Mouse (Mus musculus) liver, embryonic 12.5 days (tissue): ENCODE data around the gene Epb41. TPM values are rescaled to one million over a fixed set of nuclear protein-coding genes. Genes with fewer than 3 reads are reported as not detected.

Experiments used
- ATAC-seq: fragments of 200-750 bp; cut with Nextera tagmentation; 2 replicates; pipeline ENCODE4 v1.8.0; 2017; ENCODE audit warnings: moderate number of reproducible peaks, mild to moderate bottlenecking, moderate library complexity
- H3K27ac ChIP-seq: fragments of 300-500 bp; sonication (generic); 2 replicates; pipeline ENCODE4 v1.5.1; 2016; ENCODE audit warnings: mild to moderate bottlenecking
- H3K27me3 ChIP-seq: fragments of 300-500 bp; sonication (generic); replicated peaks from 2 replicates; pipeline ENCODE4 v1.6.1; 2016; ENCODE audit warnings: mild to moderate bottlenecking, moderate library complexity
- H3K36me3 ChIP-seq: fragments of 300-500 bp; sonication (generic); 2 replicates; pipeline ENCODE4 v1.6.1; 2016; ENCODE audit warnings: mild to moderate bottlenecking, moderate library complexity
- H3K4me1 ChIP-seq: fragments of 300-500 bp; sonication (generic); 2 replicates; pipeline ENCODE4 v1.6.1; 2016
- H3K4me2 ChIP-seq: fragments of 300-500 bp; sonication (generic); 2 replicates; pipeline ENCODE4 v1.6.1; 2016; ENCODE audit warnings: mild to moderate bottlenecking, moderate library complexity
- H3K4me3 ChIP-seq: fragments of 300-500 bp; sonication (generic); 2 replicates; pipeline ENCODE4 v1.5.1; 2016; ENCODE audit warnings: mild to moderate bottlenecking, moderate library complexity
- H3K9ac ChIP-seq: fragments of 300-500 bp; sonication (generic); 2 replicates; pipeline ENCODE4 v1.6.1; 2016; ENCODE audit warnings: mild to moderate bottlenecking, moderate library complexity
- H3K9me3 ChIP-seq: fragments of 300-500 bp; sonication (generic); replicated peaks from 2 replicates; pipeline ENCODE4 v1.6.1; 2016; ENCODE audit warnings: mild to moderate bottlenecking, moderate library complexity
- WGBS: fragments of 180-500 bp; shearing (Covaris S2); methylation state at CpG from one replicate; pipeline ENCODE4 v1.1.7; 2016; ENCODE audit not compliant: insufficient replicate concordance; 5-methylcytosine and 5-hydroxymethylcytosine counted together
- polyA plus RNA-seq: library from polyadenylated mRNA; unstranded; fragments of >200 nt; fragmentation: Nextera tagmentation; extraction: Ambion mirVana; gene quantifications from 2 replicates; pipeline ENCODE4 v1.2.1, GENCODE M21; 2016

Gene Epb41
- polyA plus RNA-seq, 1 experiment from 2014 or later = 177 TPM

- Histone ChIP-seq H3K27me3 (peaks cover 91% of the 10 kb centered on the region), H3K9me3 (no peaks in the 10 kb centered on the region), H3K36me3 (no peaks in the 10 kb centered on the region), H3K27ac (no peak overlapping the region), H3K4me2 (no peak overlapping the region), H3K9ac (no peak overlapping the region), H3K4me1 (peaks cover 38% of the 10 kb centered on the region), H3K4me3 (no peak overlapping the region)
- ATAC-seq = no peak
- WGBS = 12% methylated on average over 9 of the region's 9 CpGs
Measured at GRCm38 (mm10) chr4:131914046-131914643, 161.0 kb downstream of the Epb41 start.

GRCm38 (mm10) chr4:131913526-131913925 lies 161.6 kb downstream of the Epb41 start:
- no peak overlapping the region for H3K9ac ChIP-seq
- WGBS = 45% methylated on average over 10 of the region's 10 CpGs
- H3K4me3 ChIP-seq = no peak overlapping the region
- peaks cover 32% of the 10 kb centered on the region for H3K4me1 ChIP-seq
- H3K36me3 ChIP-seq = no peaks in the 10 kb centered on the region
- no peak overlapping the region for H3K4me2 ChIP-seq
- no peak overlapping the region for H3K27ac ChIP-seq
- H3K27me3 ChIP-seq = peaks cover 85% of the 10 kb centered on the region
- ATAC-seq = no peak
- no peaks in the 10 kb centered on the region for H3K9me3 ChIP-seq

GRCm38 (mm10) chr4:131911521-131911920 lies 163.6 kb downstream of the Epb41 start:
- 41% methylated on average over 3 of the region's 5 CpGs for WGBS
- Histone ChIP-seq H3K9ac (no peak overlapping the region), H3K4me1 (peaks cover 26% of the 10 kb centered on the region), H3K4me3 (no peak overlapping the region), H3K4me2 (0 out of 2 replicates have a peak overlapping the region, but pooled peaks have one; percentile 29), H3K9me3 (peaks cover 4% of the 10 kb centered on the region; the same call in 1 of the 2 replicates), H3K36me3 (no peaks in the 10 kb centered on the region), H3K27me3 (peaks cover 65% of the 10 kb centered on the region), H3K27ac (no peak overlapping the region)
- ATAC-seq = no peak

GRCm38 (mm10) chr4:131910237-131910994 lies 164.7 kb downstream of the Epb41 start:
- WGBS = 12% methylated on average over 18 of the region's 21 CpGs
- ATAC-seq = no peak
- H3K4me3 ChIP-seq = no peak overlapping the region

GRCm38 (mm10) chr4:131907912-131908311 lies 167.2 kb downstream of the Epb41 start:
- WGBS = 82% methylated on average over 3 of the region's 3 CpGs
- H3K9ac ChIP-seq = no peak overlapping the region
- peaks cover 16% of the 10 kb centered on the region; the same call in 1 of the 2 replicates for H3K4me1 ChIP-seq
- peaks cover 29% of the 10 kb centered on the region for H3K27me3 ChIP-seq
- no peak overlapping the region for H3K4me3 ChIP-seq
- peaks cover 30% of the 10 kb centered on the region for H3K36me3 ChIP-seq
- peaks cover 4% of the 10 kb centered on the region; the same call in 1 of the 2 replicates for H3K9me3 ChIP-seq
- no peak overlapping the region for H3K27ac ChIP-seq
- no peak for ATAC-seq
- H3K4me2 ChIP-seq = no peak overlapping the region

More at GRCm38 (mm10) chr4:131910237-131910994, 164.7 kb downstream of the Epb41 start:
- Histone ChIP-seq H3K27ac (no peak overlapping the region), H3K9ac (no peak overlapping the region), H3K4me2 (peak overlapping the region; percentile 29), H3K27me3 (peaks cover 54% of the 10 kb centered on the region), H3K9me3 (peaks cover 4% of the 10 kb centered on the region; the same call in 1 of the 2 replicates), H3K36me3 (peaks cover 9% of the 10 kb centered on the region; the same call in 1 of the 2 replicates), H3K4me1 (peaks cover 19% of the 10 kb centered on the region; the same call in 1 of the 2 replicates)

GRCm38 (mm10) chr4:131906423-131906822 lies 168.7 kb downstream of the Epb41 start:
- Histone ChIP-seq H3K9me3 (peaks cover 4% of the 10 kb centered on the region; the same call in 1 of the 2 replicates), H3K4me1 (peaks cover 16% of the 10 kb centered on the region; the same call in 1 of the 2 replicates), H3K27ac (no peak overlapping the region), H3K27me3 (peaks cover 14% of the 10 kb centered on the region), H3K36me3 (peaks cover 44% of the 10 kb centered on the region), H3K9ac (no peak overlapping the region), H3K4me3 (no peak overlapping the region), H3K4me2 (no peak overlapping the region)
- ATAC-seq = no peak
- WGBS = 77% methylated on average over 6 of the region's 6 CpGs

- no peaks in the 10 kb centered on the region for H3K4me1 ChIP-seq
- peaks cover 4% of the 10 kb centered on the region; the same call in 1 of the 2 replicates for H3K9me3 ChIP-seq
- no peak overlapping the region for H3K27ac ChIP-seq
- H3K27me3 ChIP-seq = no peaks in the 10 kb centered on the region
- ATAC-seq = no peak
- WGBS = 70% methylated on average over 8 of the region's 8 CpGs
- H3K9ac ChIP-seq = no peak overlapping the region
- peaks cover 63% of the 10 kb centered on the region for H3K36me3 ChIP-seq
- H3K4me3 ChIP-seq = no peak overlapping the region
- H3K4me2 ChIP-seq = no peak overlapping the region
Measured at GRCm38 (mm10) chr4:131904478-131904877, 170.6 kb downstream of the Epb41 start.

GRCm38 (mm10) chr4:131901090-131901489 lies 174.0 kb downstream of the Epb41 start:
- no peaks in the 10 kb centered on the region for H3K27me3 ChIP-seq
- H3K36me3 ChIP-seq = peaks cover 86% of the 10 kb centered on the region
- no peak overlapping the region for H3K9ac ChIP-seq
- no peak overlapping the region for H3K4me3 ChIP-seq
- no peaks in the 10 kb centered on the region for H3K4me1 ChIP-seq
- H3K9me3 ChIP-seq = no peaks in the 10 kb centered on the region
- ATAC-seq = no peak
- H3K4me2 ChIP-seq = no peak overlapping the region
- 89% methylated on average over 15 of the region's 15 CpGs for WGBS
- H3K27ac ChIP-seq = no peak overlapping the region

GRCm38 (mm10) chr4:131899180-131899554 lies 176.0 kb downstream of the Epb41 start:
- no peak for ATAC-seq
- Histone ChIP-seq H3K9ac (no peak overlapping the region), H3K27me3 (no peaks in the 10 kb centered on the region), H3K4me2 (no peak overlapping the region), H3K27ac (no peak overlapping the region), H3K36me3 (peaks cover 79% of the 10 kb centered on the region), H3K9me3 (no peaks in the 10 kb centered on the region), H3K4me1 (no peaks in the 10 kb centered on the region), H3K4me3 (no peak overlapping the region)
- 88% methylated on average over 6 of the region's 6 CpGs for WGBS

- no peaks in the 10 kb centered on the region for H3K9me3 ChIP-seq
- H3K36me3 ChIP-seq = peaks cover 79% of the 10 kb centered on the region
- no peak overlapping the region for H3K4me2 ChIP-seq
- no peak overlapping the region for H3K9ac ChIP-seq
- no peak overlapping the region for H3K27ac ChIP-seq
- no peak overlapping the region for H3K4me3 ChIP-seq
- H3K4me1 ChIP-seq = no peaks in the 10 kb centered on the region
- no peaks in the 10 kb centered on the region for H3K27me3 ChIP-seq
- ATAC-seq = no peak
- 89% methylated on average over 12 of the region's 12 CpGs for WGBS
Measured at GRCm38 (mm10) chr4:131898503-131899179, 176.5 kb downstream of the Epb41 start.

- 90% methylated on average over 8 of the region's 8 CpGs for WGBS
- Histone ChIP-seq H3K4me2 (no peak overlapping the region), H3K27me3 (no peaks in the 10 kb centered on the region), H3K4me1 (no peaks in the 10 kb centered on the region), H3K9ac (no peak overlapping the region), H3K4me3 (no peak overlapping the region), H3K36me3 (peaks cover 85% of the 10 kb centered on the region), H3K27ac (no peak overlapping the region), H3K9me3 (no peaks in the 10 kb centered on the region)
- no peak for ATAC-seq
Measured at GRCm38 (mm10) chr4:131897787-131898186, 177.3 kb downstream of the Epb41 start.

- ATAC-seq = no peak
- H3K4me2 ChIP-seq = no peak overlapping the region
- no peaks in the 10 kb centered on the region for H3K4me1 ChIP-seq
- no peaks in the 10 kb centered on the region for H3K27me3 ChIP-seq
- WGBS = 91% methylated on average over 5 of the region's 5 CpGs
- no peak overlapping the region for H3K4me3 ChIP-seq
- H3K27ac ChIP-seq = no peak overlapping the region
- no peak overlapping the region for H3K9ac ChIP-seq
- no peaks in the 10 kb centered on the region for H3K9me3 ChIP-seq
- peaks cover 85% of the 10 kb centered on the region for H3K36me3 ChIP-seq
Measured at GRCm38 (mm10) chr4:131897109-131897508, 178.0 kb downstream of the Epb41 start.
